Mouse (Mus musculus): Measurements from ENCODE around the gene Arnt2. TPM values are rescaled to one million over a fixed set of nuclear protein-coding genes. Genes with fewer than 3 reads are reported as not detected.

Arnt2 gene
- polyA plus RNA-seq, 1 experiment from 2014 or later: 3.1 TPM

DNA sequence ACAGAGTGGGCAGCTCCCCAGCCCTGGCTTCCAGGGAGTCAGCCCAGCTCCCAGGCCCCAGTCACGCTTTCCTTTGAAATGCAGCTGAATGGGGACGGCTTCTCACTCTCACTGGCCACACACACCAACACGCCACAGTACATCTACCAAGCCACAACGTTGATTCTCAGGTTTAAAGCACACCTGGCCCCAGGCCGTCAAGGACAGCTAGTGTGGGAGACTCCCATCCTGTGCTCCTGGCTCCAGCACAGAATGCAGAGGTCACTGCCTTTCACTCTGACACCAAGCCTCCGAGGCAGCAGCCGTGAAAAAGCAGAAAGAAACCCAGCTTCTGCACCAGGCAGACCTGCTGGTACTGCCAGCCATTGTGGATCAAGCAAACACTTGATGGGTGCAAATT is 160.6 kb downstream of the Arnt2 start:
- 0 out of 2 replicates have a peak, but pooled peaks cover 2% of the 10 kb centered on the region for H3K27me3 ChIP-seq (ENCODE audit: control insufficient read depth, insufficient read depth, low read length)
- no peak for ATAC-seq (replicated peaks; ENCODE audit: insufficient number of reproducible peaks, low FRiP score, low TSS enrichment)
- WGBS (ENCODE audit: insufficient replicate concordance): 53% methylated on average over 7 of the region's 7 CpGs
- H3K27ac ChIP-seq (ENCODE audit: low read depth, low read length): no peak overlapping the region
- no peak overlapping the region for H3K4me2 ChIP-seq
- no peak overlapping the region for H3K4me3 ChIP-seq (ENCODE audit: low read depth, low read length)
- H3K9me3 ChIP-seq (replicated peaks; ENCODE audit: control insufficient read depth, low read length): no peaks in the 10 kb centered on the region
- H3K4me1 ChIP-seq (ENCODE audit: control insufficient read depth, insufficient read depth, low read length): 0 out of 2 replicates have a peak, but pooled peaks cover 4% of the 10 kb centered on the region
- no peak overlapping the region for H3K9ac ChIP-seq (ENCODE audit: low read depth, low read length)
- H3K36me3 ChIP-seq (ENCODE audit: control insufficient read depth, insufficient read depth, low read length): no peaks in the 10 kb centered on the region

DNA sequence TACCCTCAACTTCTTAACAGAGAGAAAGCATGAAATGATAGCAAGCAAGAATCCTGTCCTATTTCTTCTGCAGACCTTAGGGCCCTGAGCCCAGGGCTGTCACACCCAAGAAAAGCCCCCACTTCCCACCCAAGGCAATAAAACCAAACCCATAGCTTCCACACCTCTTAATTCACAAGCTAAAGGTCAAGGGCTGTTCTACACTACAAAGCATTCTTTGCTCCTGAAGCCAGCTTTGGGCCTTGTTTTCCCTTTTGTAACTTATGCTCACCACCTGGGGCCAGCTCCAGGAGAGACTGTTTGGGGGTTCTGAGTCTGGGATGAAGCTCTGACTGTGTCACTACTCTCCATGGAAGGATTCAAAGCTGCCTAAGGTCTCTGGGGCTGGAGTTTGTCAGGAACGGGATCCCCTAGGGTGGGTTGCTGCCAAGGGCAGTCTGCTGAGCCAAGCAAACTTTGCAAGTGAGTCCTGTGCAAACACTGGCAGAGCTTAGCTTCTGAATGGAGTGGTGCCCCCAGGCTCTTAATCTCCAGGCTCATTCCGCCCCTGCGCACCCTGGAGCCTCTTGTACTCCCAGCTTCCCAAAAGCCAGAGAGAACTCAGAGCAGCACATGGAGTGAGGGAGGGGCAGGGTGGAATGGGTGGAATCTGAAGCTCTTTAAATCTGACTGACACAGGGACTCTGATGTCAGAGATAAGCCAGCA is 161.9 kb downstream of the Arnt2 start:
- H3K4me1 ChIP-seq (ENCODE audit: control insufficient read depth, insufficient read depth, low read length): 0 out of 2 replicates have a peak, but pooled peaks cover 4% of the 10 kb centered on the region
- no peaks in the 10 kb centered on the region for H3K9me3 ChIP-seq (replicated peaks; ENCODE audit: control insufficient read depth, low read length)
- no peak overlapping the region for H3K4me2 ChIP-seq
- no peaks in the 10 kb centered on the region for H3K36me3 ChIP-seq (ENCODE audit: control insufficient read depth, insufficient read depth, low read length)
- H3K9ac ChIP-seq (ENCODE audit: low read depth, low read length): no peak overlapping the region
- no peak overlapping the region for H3K27ac ChIP-seq (ENCODE audit: low read depth, low read length)
- WGBS (ENCODE audit: insufficient replicate concordance): 43% methylated on average over 3 of the region's 3 CpGs
- no peak for ATAC-seq (replicated peaks; ENCODE audit: insufficient number of reproducible peaks, low FRiP score, low TSS enrichment)
- no peak overlapping the region for H3K4me3 ChIP-seq (ENCODE audit: low read depth, low read length)
- H3K27me3 ChIP-seq (ENCODE audit: control insufficient read depth, insufficient read depth, low read length): 0 out of 2 replicates have a peak, but pooled peaks cover 2% of the 10 kb centered on the region

DNA sequence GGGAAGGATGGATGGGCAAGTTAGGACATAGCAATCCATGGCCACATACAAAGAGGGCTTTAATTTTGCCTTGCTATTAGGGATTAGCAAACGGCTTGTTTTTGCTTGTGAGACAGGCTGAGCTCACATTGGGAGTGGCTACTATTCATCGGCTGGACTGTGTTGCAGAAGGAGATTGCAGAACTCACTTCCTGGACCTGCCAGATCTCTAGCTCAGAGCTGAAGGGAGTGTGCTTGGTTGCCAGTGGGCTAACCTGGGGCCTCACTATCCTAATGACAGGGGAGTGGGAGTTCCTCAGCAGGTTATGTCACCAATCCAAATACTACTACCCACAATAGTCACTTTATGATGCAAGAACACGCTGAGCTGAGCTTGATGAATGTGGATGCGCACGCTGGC is 163.1 kb downstream of the Arnt2 start:
- no peaks in the 10 kb centered on the region for H3K9me3 ChIP-seq (replicated peaks; ENCODE audit: control insufficient read depth, low read length)
- WGBS (ENCODE audit: insufficient replicate concordance): 81% methylated on average over 5 of the region's 5 CpGs
- H3K9ac ChIP-seq (ENCODE audit: low read depth, low read length): no peak overlapping the region
- no peaks in the 10 kb centered on the region for H3K36me3 ChIP-seq (ENCODE audit: control insufficient read depth, insufficient read depth, low read length)
- no peak overlapping the region for H3K27ac ChIP-seq (ENCODE audit: low read depth, low read length)
- no peak overlapping the region for H3K4me3 ChIP-seq (ENCODE audit: low read depth, low read length)
- H3K4me1 ChIP-seq (ENCODE audit: control insufficient read depth, insufficient read depth, low read length): 0 out of 2 replicates have a peak, but pooled peaks cover 4% of the 10 kb centered on the region
- 0 out of 2 replicates have a peak, but pooled peaks cover 2% of the 10 kb centered on the region for H3K27me3 ChIP-seq (ENCODE audit: control insufficient read depth, insufficient read depth, low read length)
- ATAC-seq (replicated peaks; ENCODE audit: insufficient number of reproducible peaks, low FRiP score, low TSS enrichment): no peak
- no peak overlapping the region for H3K4me2 ChIP-seq

GRCm38 (mm10) chr7:84246093-84246492 is 163.9 kb downstream of the Arnt2 start:
- no peak overlapping the region for H3K4me3 ChIP-seq (ENCODE audit: low read depth, low read length)
- no peak for ATAC-seq (replicated peaks; ENCODE audit: insufficient number of reproducible peaks, low FRiP score, low TSS enrichment)
- 0 out of 2 replicates have a peak, but pooled peaks cover 2% of the 10 kb centered on the region for H3K27me3 ChIP-seq (ENCODE audit: control insufficient read depth, insufficient read depth, low read length)
- no peak overlapping the region for H3K9ac ChIP-seq (ENCODE audit: low read depth, low read length)
- H3K9me3 ChIP-seq (replicated peaks; ENCODE audit: control insufficient read depth, low read length): no peaks in the 10 kb centered on the region
- H3K36me3 ChIP-seq (ENCODE audit: control insufficient read depth, insufficient read depth, low read length): no peaks in the 10 kb centered on the region
- WGBS (ENCODE audit: insufficient replicate concordance): 67% methylated on average over 2 of the region's 2 CpGs
- H3K4me2 ChIP-seq: no peak overlapping the region
- no peak overlapping the region for H3K27ac ChIP-seq (ENCODE audit: low read depth, low read length)
- H3K4me1 ChIP-seq (ENCODE audit: control insufficient read depth, insufficient read depth, low read length): 0 out of 2 replicates have a peak, but pooled peaks cover 4% of the 10 kb centered on the region

GRCm38 (mm10) chr7:84240406-84240805 is 169.6 kb downstream of the Arnt2 start:
- H3K4me2 ChIP-seq: no peak overlapping the region
- H3K4me1 ChIP-seq (ENCODE audit: control insufficient read depth, insufficient read depth, low read length): no peaks in the 10 kb centered on the region
- WGBS (ENCODE audit: insufficient replicate concordance): 45% methylated on average over 3 of the region's 3 CpGs
- no peaks in the 10 kb centered on the region for H3K27me3 ChIP-seq (ENCODE audit: control insufficient read depth, insufficient read depth, low read length)
- no peak overlapping the region for H3K27ac ChIP-seq (ENCODE audit: low read depth, low read length)
- no peak for ATAC-seq (replicated peaks; ENCODE audit: insufficient number of reproducible peaks, low FRiP score, low TSS enrichment)
- H3K4me3 ChIP-seq (ENCODE audit: low read depth, low read length): no peak overlapping the region
- H3K9ac ChIP-seq (ENCODE audit: low read depth, low read length): no peak overlapping the region
- H3K36me3 ChIP-seq (ENCODE audit: control insufficient read depth, insufficient read depth, low read length): no peaks in the 10 kb centered on the region
- H3K9me3 ChIP-seq (replicated peaks; ENCODE audit: control insufficient read depth, low read length): no peaks in the 10 kb centered on the region

- Histone ChIP-seq H3K27me3 (ENCODE audit: control insufficient read depth, insufficient read depth, low read length) (no peaks in the 10 kb centered on the region), H3K9ac (ENCODE audit: low read depth, low read length) (no peak overlapping the region), H3K27ac (ENCODE audit: low read depth, low read length) (no peak overlapping the region), H3K4me3 (ENCODE audit: low read depth, low read length) (no peak overlapping the region), H3K9me3 (replicated peaks; ENCODE audit: control insufficient read depth, low read length) (no peaks in the 10 kb centered on the region), H3K4me2 (no peak overlapping the region), H3K36me3 (ENCODE audit: control insufficient read depth, insufficient read depth, low read length) (no peaks in the 10 kb centered on the region), H3K4me1 (ENCODE audit: control insufficient read depth, insufficient read depth, low read length) (no peaks in the 10 kb centered on the region)
- WGBS (ENCODE audit: insufficient replicate concordance): 73% methylated on average over 4 of the region's 4 CpGs
- ATAC-seq (replicated peaks; ENCODE audit: insufficient number of reproducible peaks, low FRiP score, low TSS enrichment): no peak
Observed at GRCm38 (mm10) chr7:84237655-84238054, 172.3 kb downstream of the Arnt2 start.

DNA sequence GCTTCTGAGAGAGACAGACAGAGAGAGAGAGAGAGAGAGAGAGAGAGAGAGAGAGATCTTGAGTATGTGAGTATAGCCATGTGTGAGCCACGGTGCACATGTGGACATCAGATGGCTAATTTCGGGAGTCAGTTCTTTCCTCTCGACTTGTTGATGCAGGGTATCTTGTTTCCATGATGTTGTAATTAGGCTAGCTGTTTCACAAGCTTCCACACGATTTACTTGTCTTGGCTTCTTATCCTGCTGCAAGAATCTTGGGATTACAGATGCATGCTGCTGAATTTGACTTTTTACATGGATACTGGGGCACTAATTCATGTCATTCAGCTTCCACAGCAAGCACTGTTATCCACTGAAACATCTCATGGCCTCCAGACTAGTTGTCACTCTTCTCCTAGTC is 178.6 kb downstream of the Arnt2 start:
- 69% methylated on average over 4 of the region's 4 CpGs for WGBS (ENCODE audit: insufficient replicate concordance)
- Histone ChIP-seq H3K27me3 (ENCODE audit: control insufficient read depth, insufficient read depth, low read length) (no peaks in the 10 kb centered on the region), H3K4me3 (ENCODE audit: low read depth, low read length) (no peak overlapping the region), H3K9me3 (replicated peaks; ENCODE audit: control insufficient read depth, low read length) (no peaks in the 10 kb centered on the region), H3K9ac (ENCODE audit: low read depth, low read length) (no peak overlapping the region), H3K27ac (ENCODE audit: low read depth, low read length) (no peak overlapping the region), H3K36me3 (ENCODE audit: control insufficient read depth, insufficient read depth, low read length) (no peaks in the 10 kb centered on the region), H3K4me2 (no peak overlapping the region), H3K4me1 (ENCODE audit: control insufficient read depth, insufficient read depth, low read length) (no peaks in the 10 kb centered on the region)
- ATAC-seq (replicated peaks; ENCODE audit: insufficient number of reproducible peaks, low FRiP score, low TSS enrichment): no peak

- H3K9ac ChIP-seq (ENCODE audit: low read depth, low read length): no peak overlapping the region
- WGBS (ENCODE audit: insufficient replicate concordance): 74% methylated on average over 1 of the region's 1 CpGs
Observed at GRCm38 (mm10) chr7:84227652-84228051, 182.3 kb downstream of the Arnt2 start.

DNA sequence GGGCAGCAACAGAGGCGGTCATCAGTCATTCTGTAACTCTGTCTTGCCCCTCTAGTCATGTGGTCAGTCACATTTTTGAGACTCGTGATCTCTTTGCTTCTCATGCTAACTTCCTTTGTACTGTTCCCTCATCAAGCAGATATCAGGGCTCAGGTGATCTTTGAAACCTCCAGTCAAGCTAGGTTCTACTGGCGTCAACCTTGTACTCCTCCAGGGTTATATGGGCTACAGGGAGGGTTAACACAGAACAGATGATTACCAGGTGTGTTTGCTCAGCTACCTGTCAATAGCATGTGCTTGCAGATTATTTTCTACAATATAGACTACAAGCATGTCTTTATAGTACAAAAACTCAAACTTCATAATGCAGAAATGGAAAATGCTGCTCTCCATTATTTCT is 183.1 kb downstream of the Arnt2 start:
- ATAC-seq (replicated peaks; ENCODE audit: insufficient number of reproducible peaks, low FRiP score, low TSS enrichment): no peak
- 86% methylated on average over 3 of the region's 3 CpGs for WGBS (ENCODE audit: insufficient replicate concordance)
- no peaks in the 10 kb centered on the region for H3K4me1 ChIP-seq (ENCODE audit: control insufficient read depth, insufficient read depth, low read length)

More at GRCm38 (mm10) chr7:84227652-84228051, 182.3 kb downstream of the Arnt2 start:
- ATAC-seq (replicated peaks; ENCODE audit: insufficient number of reproducible peaks, low FRiP score, low TSS enrichment): no peak
- Histone ChIP-seq H3K36me3 (ENCODE audit: control insufficient read depth, insufficient read depth, low read length) (no peaks in the 10 kb centered on the region), H3K9me3 (replicated peaks; ENCODE audit: control insufficient read depth, low read length) (no peaks in the 10 kb centered on the region), H3K4me1 (ENCODE audit: control insufficient read depth, insufficient read depth, low read length) (no peaks in the 10 kb centered on the region), H3K27ac (ENCODE audit: low read depth, low read length) (no peak overlapping the region), H3K4me3 (ENCODE audit: low read depth, low read length) (no peak overlapping the region), H3K4me2 (no peak overlapping the region), H3K27me3 (ENCODE audit: control insufficient read depth, insufficient read depth, low read length) (no peaks in the 10 kb centered on the region)

More for the DNA sequence above, 183.1 kb downstream of the Arnt2 start:
- no peaks in the 10 kb centered on the region for H3K27me3 ChIP-seq (ENCODE audit: control insufficient read depth, insufficient read depth, low read length)
- H3K36me3 ChIP-seq (ENCODE audit: control insufficient read depth, insufficient read depth, low read length): no peaks in the 10 kb centered on the region
- H3K4me3 ChIP-seq (ENCODE audit: low read depth, low read length): no peak overlapping the region
- no peaks in the 10 kb centered on the region for H3K9me3 ChIP-seq (replicated peaks; ENCODE audit: control insufficient read depth, low read length)
- H3K9ac ChIP-seq (ENCODE audit: low read depth, low read length): no peak overlapping the region
- H3K27ac ChIP-seq (ENCODE audit: low read depth, low read length): no peak overlapping the region
- no peak overlapping the region for H3K4me2 ChIP-seq
